Mouse (Mus musculus) T-helper 17 cell (primary cell): ENCODE results near the gene Pla2g4e.

Source experiments
- in situ Hi-C, 2 experiments: fragments of 300-600 bp; cut with MboI, MseI; formaldehyde crosslinking; loops; 1 replicate in 1 of 2; 2 replicates in 1 of 2; pipeline ENCODE4 v1.15.1; 2025; ENCODE audit warnings: high pct_unique_total_duplicates in 2 of 2

Gene Pla2g4e

DNA sequence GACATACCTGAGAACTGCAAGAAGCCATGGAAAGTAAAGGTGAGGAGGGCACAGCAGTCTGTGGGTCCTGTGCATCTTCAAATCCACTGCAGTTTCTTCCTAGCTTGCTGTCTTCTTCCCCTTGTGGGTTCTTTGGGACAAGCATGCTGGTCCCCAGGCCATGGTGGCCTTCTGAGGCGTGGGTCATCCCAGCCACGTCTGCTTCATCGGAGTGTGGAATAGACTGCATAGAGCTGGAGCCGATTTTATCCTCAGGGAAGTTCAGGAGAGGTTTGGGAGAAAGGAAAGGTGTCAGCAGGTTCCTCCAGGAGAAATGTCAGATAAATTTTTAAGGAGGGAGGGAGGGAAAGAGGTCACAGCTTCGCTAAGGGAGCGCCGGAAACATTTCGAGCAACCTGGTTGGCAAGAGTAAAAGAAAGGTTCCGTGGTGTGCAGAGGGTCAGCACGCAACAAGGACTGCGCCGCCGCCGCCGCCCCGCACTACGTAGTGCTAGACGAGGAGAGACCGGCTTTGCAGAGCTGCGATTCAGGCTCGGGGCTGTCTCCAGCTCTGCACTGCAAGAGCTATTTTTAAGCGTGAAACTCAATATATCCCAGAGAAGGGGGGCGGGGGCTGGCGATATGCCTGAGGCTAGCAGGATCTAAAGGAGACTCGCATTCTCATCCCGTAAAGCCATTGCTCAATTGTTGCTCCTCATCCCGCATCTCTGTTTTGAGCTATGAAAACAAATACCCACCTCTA, at the start of gene Pla2g4e:
TSS of gene Pla2g4e (minus strand) at position 657 of the 742 bp plus-strand sequence.
- in situ Hi-C loops: no loop called here

DNA sequence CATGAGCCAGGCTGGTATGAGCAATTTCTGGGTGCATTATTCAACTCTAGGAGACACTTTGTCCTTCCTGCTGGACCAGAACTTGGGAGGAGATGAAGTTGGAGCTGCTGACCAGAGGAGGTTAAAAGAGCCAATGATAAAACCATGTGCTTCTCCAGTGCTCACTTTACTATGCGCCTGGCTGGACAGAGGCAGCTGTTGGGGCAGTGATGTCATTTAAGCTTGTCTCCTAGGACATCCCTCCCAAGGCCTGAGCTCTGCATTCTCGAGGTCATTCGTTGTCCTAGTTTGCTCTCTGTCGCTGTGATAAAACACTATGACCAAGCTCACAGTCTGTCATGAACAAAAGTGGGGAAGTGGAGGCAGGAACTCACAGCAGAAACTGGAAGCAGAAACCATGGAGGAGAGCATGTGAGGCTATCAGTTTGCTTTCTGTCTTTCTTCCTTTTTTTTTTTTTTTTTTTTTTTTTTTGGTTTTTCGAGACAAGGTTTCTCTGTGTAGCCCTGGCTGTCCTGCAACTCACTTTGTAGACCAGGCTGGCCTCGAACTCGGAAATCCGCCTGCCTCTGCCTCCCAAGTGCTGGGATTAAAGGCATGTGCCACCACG, 46.4 kb upstream of the Pla2g4e start:
- in situ Hi-C loops: loop anchor here in 1 of 2 experiments (10.0 kb wide), 1 partner anchor 1607 kb away; no protein-coding TSS in a partner anchor

- in situ Hi-C loops: loop anchor here (5.0 to 10.0 kb wide), 3 partner anchors 87 to 104 kb away; no protein-coding TSS in a partner anchor
Observed at GRCm38 (mm10) chr2:120288995-120289394, 43.9 kb upstream of the Pla2g4e start, which contains the start of gene Pla2g4d. Gene Pla2g4d (minus strand): TSS chr2:120289197.

DNA sequence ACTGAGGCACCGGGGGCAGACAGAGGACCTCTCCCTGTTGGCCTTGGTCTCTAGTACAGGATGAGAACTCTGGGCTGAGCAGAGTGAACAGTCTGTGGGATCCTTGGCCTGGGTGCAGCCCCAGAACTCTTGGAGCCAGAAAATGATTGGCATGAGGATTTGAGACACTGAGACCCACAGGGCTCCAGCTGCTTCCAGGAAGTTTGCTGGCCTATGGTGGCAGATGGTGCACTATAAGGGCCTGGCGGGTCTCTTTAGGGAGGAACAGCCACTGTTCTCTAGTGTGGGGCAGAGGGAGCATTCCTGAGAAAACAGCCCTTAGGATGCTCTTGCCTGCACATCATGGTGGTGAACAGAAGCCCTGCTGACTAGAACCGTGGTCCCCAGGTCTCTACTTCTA, 43.3 kb upstream of the Pla2g4e start:
- in situ Hi-C loops: loop anchor here (5.0 to 10.0 kb wide), 3 partner anchors 86 to 104 kb away; no protein-coding TSS in a partner anchor

- in situ Hi-C loops: loop anchor here (5.0 to 10.0 kb wide), 3 partner anchors 83 to 101 kb away; no protein-coding TSS in a partner anchor
Observed at GRCm38 (mm10) chr2:120285639-120286038, 40.5 kb upstream of the Pla2g4e start.

DNA sequence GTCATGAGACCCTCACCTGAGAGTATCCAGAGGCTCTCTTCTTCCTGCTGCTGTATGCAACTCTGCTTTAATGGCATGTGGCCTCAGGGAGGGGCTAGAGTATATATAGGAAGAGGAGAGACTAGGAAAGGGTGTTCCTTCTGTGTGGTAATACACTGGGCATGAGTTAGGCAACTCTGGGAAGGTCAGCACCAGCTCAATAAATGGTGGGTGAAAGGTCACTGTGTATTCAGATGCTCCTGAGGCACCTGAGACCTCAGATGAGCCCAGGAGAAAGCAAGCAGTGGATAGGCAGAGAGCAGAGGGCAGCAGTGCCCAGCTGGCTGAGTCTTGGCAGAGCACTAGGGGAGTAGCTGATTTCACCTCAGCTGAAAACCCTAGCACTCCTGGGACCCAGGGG, 39.6 kb upstream of the Pla2g4e start:
- in situ Hi-C loops: loop anchor here (5.0 to 10.0 kb wide), 3 partner anchors 82 to 100 kb away; no protein-coding TSS in a partner anchor

- in situ Hi-C loops: loop anchor here in 1 of 2 experiments (10.0 kb wide), 1 partner anchor 99 kb away; no protein-coding TSS in a partner anchor
Observed at GRCm38 (mm10) chr2:120284094-120284493, 39.0 kb upstream of the Pla2g4e start.

GRCm38 (mm10) chr2:120283550-120283949, 38.4 kb upstream of the Pla2g4e start:
- in situ Hi-C loops: loop anchor here in 1 of 2 experiments (10.0 kb wide), 1 partner anchor 99 kb away; no protein-coding TSS in a partner anchor

- in situ Hi-C loops: loop anchor here in 1 of 2 experiments (10.0 kb wide), 1 partner anchor 96 kb away; no protein-coding TSS in a partner anchor
Observed at GRCm38 (mm10) chr2:120281221-120281620, 36.1 kb upstream of the Pla2g4e start.

DNA sequence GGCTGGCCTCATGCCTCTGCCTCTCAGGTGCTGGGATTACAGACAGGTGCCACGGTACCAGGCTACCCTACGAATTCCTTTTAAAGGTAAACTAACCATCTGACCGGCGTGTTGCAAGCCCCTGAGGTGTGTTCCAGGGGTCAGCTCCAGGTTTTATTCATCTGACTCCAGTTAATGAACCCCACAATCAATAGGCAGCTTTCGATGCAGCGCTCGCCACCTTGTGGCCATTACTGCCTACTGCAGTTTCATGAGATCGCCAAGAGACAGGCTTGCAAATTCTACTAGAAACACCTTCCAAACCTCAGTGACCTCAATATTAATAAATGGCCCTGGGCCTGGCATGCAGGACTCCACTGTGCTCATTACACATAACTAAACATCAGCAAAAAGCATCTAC, 34.8 kb upstream of the Pla2g4e start:
- in situ Hi-C loops: loop anchor here in 1 of 2 experiments (10.0 kb wide), 1 partner anchor 95 kb away; no protein-coding TSS in a partner anchor

- in situ Hi-C loops: no loop called here
Observed at GRCm38 (mm10) chr2:120276951-120277350, 31.8 kb upstream of the Pla2g4e start.

- in situ Hi-C loops: loop anchor here in 1 of 2 experiments (5.0 kb wide), 1 partner anchor 206 kb away; no protein-coding TSS in a partner anchor
Observed at GRCm38 (mm10) chr2:120268635-120269034, 23.5 kb upstream of the Pla2g4e start.

DNA sequence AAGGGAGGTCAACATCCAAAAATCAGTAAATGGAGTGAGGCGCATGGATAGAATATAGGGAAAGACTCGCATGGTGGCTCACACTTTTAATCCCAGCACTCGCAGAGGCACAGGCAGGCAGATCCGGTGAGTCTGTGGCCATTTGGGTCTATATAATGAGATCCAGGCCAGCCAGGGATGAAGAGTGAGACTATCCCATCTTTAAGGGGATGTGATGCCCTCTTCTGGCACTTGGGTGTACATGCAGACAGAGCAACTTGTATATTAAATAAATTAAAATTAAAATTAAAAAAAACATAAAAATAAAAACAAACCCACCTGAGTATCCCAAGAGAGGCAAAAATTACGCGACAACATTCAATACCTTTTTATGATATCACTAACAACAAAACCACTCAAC, 20.4 kb upstream of the Pla2g4e start:
- in situ Hi-C loops: loop anchor here in 1 of 2 experiments (5.0 kb wide), 1 partner anchor 203 kb away; no protein-coding TSS in a partner anchor

- in situ Hi-C loops: loop anchor here in 1 of 2 experiments (5.0 kb wide), 1 partner anchor 203 kb away; no protein-coding TSS in a partner anchor
Observed at GRCm38 (mm10) chr2:120264858-120265257, 19.7 kb upstream of the Pla2g4e start.

DNA sequence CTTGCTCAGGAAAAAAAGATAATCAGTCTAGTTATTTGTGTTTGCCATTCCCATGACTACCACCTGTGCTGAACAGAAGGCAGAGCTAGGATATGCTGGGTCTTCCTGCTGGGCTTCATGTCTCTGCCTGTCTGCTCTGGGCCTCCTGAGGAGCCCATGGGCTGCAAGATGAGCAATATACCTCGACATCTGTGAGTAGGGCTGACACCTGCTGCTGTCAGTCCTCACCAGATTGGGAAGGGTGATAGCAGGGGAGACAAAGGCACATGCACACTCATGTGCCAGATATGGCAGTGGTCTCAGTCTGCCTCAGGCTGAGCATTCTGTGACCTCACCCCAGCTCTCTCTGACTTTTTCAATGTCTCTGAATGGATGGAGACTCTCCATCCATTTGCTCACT, 17.7 kb upstream of the Pla2g4e start:
- in situ Hi-C loops: no loop called here

DNA sequence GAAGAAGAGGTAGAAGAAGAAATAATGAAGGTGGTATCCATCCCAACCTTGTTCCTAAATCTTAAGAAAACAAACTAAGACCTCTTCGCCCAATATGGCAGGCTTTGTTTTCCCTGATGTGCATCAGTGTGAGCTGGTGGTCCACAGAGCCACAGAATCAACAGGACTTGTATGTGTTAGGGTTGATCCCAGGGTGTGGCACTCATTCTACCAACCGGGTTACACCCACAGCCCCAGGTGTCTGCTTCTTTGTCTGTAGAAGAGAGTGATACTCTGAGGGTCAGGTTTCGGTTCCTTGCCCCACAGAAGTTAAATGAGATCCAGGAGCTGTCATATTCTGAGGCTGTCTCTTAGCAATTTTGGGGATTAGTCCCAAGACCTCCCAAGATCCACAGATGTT, 16.2 kb upstream of the Pla2g4e start:
- in situ Hi-C loops: no loop called here

- in situ Hi-C loops: loop anchor here in 1 of 2 experiments (10.0 kb wide), 1 partner anchor 1981 kb away; no protein-coding TSS in a partner anchor
Observed at GRCm38 (mm10) chr2:120256259-120256658, 11.1 kb upstream of the Pla2g4e start.

GRCm38 (mm10) chr2:120252644-120253043, 7.5 kb upstream of the Pla2g4e start:
- in situ Hi-C loops: loop anchor here in 1 of 2 experiments (5.0 to 10.0 kb wide), 2 partner anchors 65 to 1978 kb away; no protein-coding TSS in a partner anchor

GRCm38 (mm10) chr2:120245421-120246016, 384 bp upstream of the Pla2g4e start:
- in situ Hi-C loops: no loop called here

GRCm38 (mm10) chr2:120243995-120244394, 1.1 kb downstream of the Pla2g4e start:
- in situ Hi-C loops: no loop called here

GRCm38 (mm10) chr2:120242791-120243467, 2.2 kb downstream of the Pla2g4e start:
- in situ Hi-C loops: no loop called here
